Mouse (Mus musculus): Measurements from ENCODE around the gene Dpm2. TPM values are rescaled to one million over a fixed set of nuclear protein-coding genes. Genes with fewer than 3 reads are reported as not detected.
A peak's percentile ranks its signal among the peaks of the same experiment; 100 is the strongest.

The Dpm2 gene
- polyA plus RNA-seq, 1 experiment from 2014 or later: 150 TPM

DNA sequence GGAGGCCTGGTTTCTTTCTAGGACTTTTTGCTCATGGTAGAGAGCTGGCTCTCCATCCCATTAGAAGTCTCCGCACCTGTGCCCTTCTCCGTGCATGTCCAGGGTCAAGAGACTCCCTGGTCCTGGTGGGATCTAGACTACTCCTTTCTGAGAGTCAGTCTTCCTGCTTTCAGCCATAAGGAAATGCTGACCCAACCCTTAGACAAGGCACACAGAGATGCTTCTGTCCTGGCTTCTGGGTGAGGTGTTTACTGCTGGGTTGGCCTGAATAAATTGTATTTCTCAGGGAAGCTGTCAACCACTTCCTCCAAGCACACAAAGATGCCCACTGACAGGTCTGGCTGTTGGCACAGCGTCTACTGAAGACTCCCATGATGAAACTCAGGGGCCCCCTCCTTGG, 28.8 kb downstream of the Dpm2 start, which contains the start of gene St6galnac6:
St6galnac6 (plus strand) TSS at position 301 of the 400 bp plus-strand sequence.
- H3K27ac ChIP-seq (ENCODE audit: low read depth, low read length): no peak within 1 kb of the TSS
- H3K36me3 ChIP-seq (ENCODE audit: control insufficient read depth, insufficient read depth, low read length): peaks cover 5% of the 10 kb centered on the region; the same call in 1 of the 2 replicates
- no peak within 1 kb of the TSS for H3K4me2 ChIP-seq (ENCODE audit: low read length)
- H3K27me3 ChIP-seq (replicated peaks; ENCODE audit: control insufficient read depth, insufficient read depth, low read length): no peaks in the 10 kb centered on the region
- no peaks in the 10 kb centered on the region for H3K4me1 ChIP-seq (ENCODE audit: control insufficient read depth, insufficient read depth, low read depth, low read length)
- ATAC-seq: no peak
- no peaks in the 10 kb centered on the region for H3K9me3 ChIP-seq (ENCODE audit: control insufficient read depth, low read length)
- no peak within 1 kb of the TSS for H3K9ac ChIP-seq (ENCODE audit: low read depth, low read length)
- H3K4me3 ChIP-seq (ENCODE audit: low read length): no peak within 1 kb of the TSS
- WGBS: 94% methylated on average over 3 of the region's 3 CpGs

DNA sequence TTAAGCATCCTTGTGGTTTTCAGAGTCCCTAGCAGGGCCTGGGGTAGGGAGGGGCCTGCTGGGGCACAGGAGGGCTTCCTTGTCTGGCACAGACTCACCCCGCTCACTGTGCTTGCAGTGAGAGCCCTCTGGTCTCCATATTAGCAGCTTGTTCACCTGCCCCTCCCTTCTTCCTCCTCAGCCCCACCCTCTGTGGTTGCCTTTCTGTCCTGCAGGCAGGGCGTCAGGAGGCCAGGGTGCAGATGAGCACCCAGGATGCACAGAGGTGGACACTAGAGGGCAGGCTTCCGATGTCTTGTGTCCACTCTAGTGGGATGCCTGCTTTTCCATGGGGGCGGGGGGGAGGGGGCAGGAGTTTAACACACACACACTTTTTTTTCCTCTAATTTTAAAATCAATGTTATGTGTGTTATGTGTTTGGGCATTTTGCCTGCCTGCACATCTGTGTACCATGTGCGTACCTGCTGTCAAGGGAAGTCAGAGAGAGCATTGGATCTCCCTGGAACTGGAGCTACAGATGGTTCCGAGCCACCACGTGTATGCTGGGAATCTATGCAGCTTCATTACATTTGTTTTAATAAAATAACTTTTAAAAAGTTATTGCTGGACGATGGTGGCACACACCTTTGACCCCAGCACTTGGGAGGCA, 30.9 kb downstream of the Dpm2 start:
- 34% methylated on average over 8 of the region's 8 CpGs for WGBS
- ATAC-seq: peak; percentile 31; the same call in 1 of the 2 replicates
- no peak overlapping the region for H3K4me2 ChIP-seq (ENCODE audit: low read length)
- no peaks in the 10 kb centered on the region for H3K36me3 ChIP-seq (ENCODE audit: control insufficient read depth, insufficient read depth, low read length)
- H3K4me3 ChIP-seq (ENCODE audit: low read length): no peak overlapping the region
- no peak overlapping the region for H3K9ac ChIP-seq (ENCODE audit: low read depth, low read length)
- H3K9me3 ChIP-seq (ENCODE audit: control insufficient read depth, low read length): no peaks in the 10 kb centered on the region
- no peaks in the 10 kb centered on the region for H3K4me1 ChIP-seq (ENCODE audit: control insufficient read depth, insufficient read depth, low read depth, low read length)
- no peak overlapping the region for H3K27ac ChIP-seq (ENCODE audit: low read depth, low read length)
- no peaks in the 10 kb centered on the region for H3K27me3 ChIP-seq (replicated peaks; ENCODE audit: control insufficient read depth, insufficient read depth, low read length)

DNA sequence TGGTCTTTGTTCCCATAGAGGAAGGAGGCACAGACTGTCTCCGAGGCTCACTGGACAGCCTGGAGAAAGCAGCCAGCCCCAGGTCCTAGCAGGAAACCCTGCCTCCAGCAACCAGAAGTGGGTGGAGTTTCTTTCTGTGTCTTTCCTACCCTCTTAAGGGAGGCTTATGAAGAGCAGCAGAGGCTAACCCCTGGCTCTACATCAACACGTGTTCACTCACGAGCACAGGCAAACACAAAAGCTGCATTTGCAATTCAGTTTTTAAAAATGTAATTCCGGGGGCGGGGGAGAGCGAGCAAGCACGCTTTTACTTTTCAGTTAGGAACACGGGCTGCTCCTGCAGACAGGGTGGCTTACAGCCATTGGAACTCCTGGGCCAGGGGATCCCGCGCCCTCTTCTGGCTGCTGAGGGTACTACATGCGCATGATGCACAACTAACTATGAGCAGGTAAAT, 32.0 kb downstream of the Dpm2 start:
- Histone ChIP-seq H3K4me3 (ENCODE audit: low read length) (peak overlapping the region; percentile 27), H3K9me3 (ENCODE audit: control insufficient read depth, low read length) (no peaks in the 10 kb centered on the region), H3K36me3 (ENCODE audit: control insufficient read depth, insufficient read depth, low read length) (no peaks in the 10 kb centered on the region), H3K27ac (ENCODE audit: low read depth, low read length) (no peak overlapping the region), H3K4me1 (ENCODE audit: control insufficient read depth, insufficient read depth, low read depth, low read length) (peaks cover 4% of the 10 kb centered on the region; the same call in 1 of the 2 replicates), H3K27me3 (replicated peaks; ENCODE audit: control insufficient read depth, insufficient read depth, low read length) (no peaks in the 10 kb centered on the region), H3K4me2 (ENCODE audit: low read length) (peak overlapping the region; percentile 48), H3K9ac (ENCODE audit: low read depth, low read length) (0 out of 2 replicates have a peak overlapping the region, but pooled peaks have one; percentile 7)
- no peak for ATAC-seq
- WGBS: 1% methylated on average over 11 of the region's 11 CpGs

DNA sequence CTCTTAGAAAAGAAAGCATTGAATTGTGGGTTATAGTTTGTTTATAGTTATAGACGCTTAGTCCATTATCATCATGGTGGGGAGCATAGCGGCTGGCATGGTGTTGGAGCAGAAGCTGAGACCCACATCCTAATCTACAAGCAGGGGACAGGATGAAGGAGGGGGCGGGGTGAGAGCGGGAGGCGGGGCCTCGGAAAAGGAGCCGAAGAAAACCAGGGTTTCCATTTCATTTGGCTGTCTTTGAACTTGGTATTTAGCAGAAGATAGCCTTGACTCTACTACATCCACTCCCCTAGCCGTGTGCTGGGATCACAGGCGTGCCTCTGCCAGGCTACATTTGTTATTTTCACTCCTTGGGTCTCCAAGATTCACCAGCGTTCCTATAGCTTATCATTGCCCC, 34.0 kb downstream of the Dpm2 start:
- Histone ChIP-seq H3K9me3 (ENCODE audit: control insufficient read depth, low read length) (no peaks in the 10 kb centered on the region), H3K4me1 (ENCODE audit: control insufficient read depth, insufficient read depth, low read depth, low read length) (peaks cover 16% of the 10 kb centered on the region)
- 51% methylated on average over 10 of the region's 10 CpGs for WGBS

DNA sequence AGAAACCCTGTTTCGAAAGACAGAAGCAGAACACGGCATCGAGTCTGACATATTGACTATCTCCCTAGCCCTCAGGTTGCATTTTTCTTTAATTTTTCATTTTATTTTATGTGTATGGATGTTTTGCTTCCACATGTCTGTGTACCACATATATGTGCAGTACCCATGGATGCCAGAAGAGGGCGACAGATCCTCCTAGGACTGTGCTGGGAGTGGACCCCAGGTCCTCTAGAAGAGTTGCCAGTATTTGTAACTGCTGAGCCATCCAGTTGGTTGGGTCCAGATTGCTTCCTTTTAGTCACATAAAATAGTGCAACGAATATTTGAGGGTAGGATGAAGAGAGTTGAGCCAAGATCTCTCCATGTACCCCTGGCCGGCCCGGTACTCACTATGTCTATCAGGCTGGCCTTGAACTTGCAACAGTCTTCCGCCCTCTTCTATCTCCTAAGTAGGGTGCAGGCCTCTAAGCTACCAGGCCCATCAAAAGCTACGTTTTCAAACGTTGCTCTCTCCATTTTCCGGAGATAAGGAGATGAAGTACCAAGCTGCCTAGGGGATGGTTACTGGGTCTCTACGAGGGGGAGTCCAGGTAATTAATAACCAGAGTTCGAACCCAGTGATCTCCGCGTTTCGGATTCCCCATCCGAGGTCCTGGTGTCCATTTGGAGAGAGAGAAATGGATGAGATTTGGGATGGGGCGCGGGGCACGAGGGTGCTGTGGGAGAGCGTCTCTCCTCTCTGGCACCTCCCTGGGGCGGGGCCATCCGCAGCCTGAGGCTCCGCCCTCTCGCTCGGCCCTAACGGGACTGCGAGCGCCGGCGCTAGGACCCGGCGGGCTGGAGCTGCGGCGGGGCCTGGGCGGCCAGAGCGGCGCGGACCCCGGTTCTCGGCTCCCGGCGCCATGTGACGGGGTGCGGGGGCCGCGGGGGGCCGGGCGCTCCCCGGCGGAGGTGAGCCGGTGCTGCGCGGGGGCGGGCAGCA, 35.8 kb downstream of the Dpm2 start:
- peak overlapping the region; percentile 88 for H3K9ac ChIP-seq (ENCODE audit: low read depth, low read length)
- 19% methylated on average over 29 of the region's 55 CpGs for WGBS
- H3K36me3 ChIP-seq (ENCODE audit: control insufficient read depth, insufficient read depth, low read length): no peaks in the 10 kb centered on the region
- peak; percentile 86 for ATAC-seq
- peaks cover 16% of the 10 kb centered on the region for H3K4me1 ChIP-seq (ENCODE audit: control insufficient read depth, insufficient read depth, low read depth, low read length)
- H3K4me2 ChIP-seq (ENCODE audit: low read length): peak overlapping the region; percentile 86
- H3K27ac ChIP-seq (ENCODE audit: low read depth, low read length): peak overlapping the region; percentile 51
- no peaks in the 10 kb centered on the region for H3K27me3 ChIP-seq (replicated peaks; ENCODE audit: control insufficient read depth, insufficient read depth, low read length)
- H3K4me3 ChIP-seq (ENCODE audit: low read length): peak overlapping the region; percentile 84
- no peaks in the 10 kb centered on the region for H3K9me3 ChIP-seq (ENCODE audit: control insufficient read depth, low read length)

More for the DNA sequence above, 34.0 kb downstream of the Dpm2 start:
- H3K9ac ChIP-seq (ENCODE audit: low read depth, low read length): no peak overlapping the region
- no peak overlapping the region for H3K4me3 ChIP-seq (ENCODE audit: low read length)
- H3K27ac ChIP-seq (ENCODE audit: low read depth, low read length): no peak overlapping the region
- ATAC-seq: no peak
- no peak overlapping the region for H3K4me2 ChIP-seq (ENCODE audit: low read length)
- H3K36me3 ChIP-seq (ENCODE audit: control insufficient read depth, insufficient read depth, low read length): no peaks in the 10 kb centered on the region
- no peaks in the 10 kb centered on the region for H3K27me3 ChIP-seq (replicated peaks; ENCODE audit: control insufficient read depth, insufficient read depth, low read length)

DNA sequence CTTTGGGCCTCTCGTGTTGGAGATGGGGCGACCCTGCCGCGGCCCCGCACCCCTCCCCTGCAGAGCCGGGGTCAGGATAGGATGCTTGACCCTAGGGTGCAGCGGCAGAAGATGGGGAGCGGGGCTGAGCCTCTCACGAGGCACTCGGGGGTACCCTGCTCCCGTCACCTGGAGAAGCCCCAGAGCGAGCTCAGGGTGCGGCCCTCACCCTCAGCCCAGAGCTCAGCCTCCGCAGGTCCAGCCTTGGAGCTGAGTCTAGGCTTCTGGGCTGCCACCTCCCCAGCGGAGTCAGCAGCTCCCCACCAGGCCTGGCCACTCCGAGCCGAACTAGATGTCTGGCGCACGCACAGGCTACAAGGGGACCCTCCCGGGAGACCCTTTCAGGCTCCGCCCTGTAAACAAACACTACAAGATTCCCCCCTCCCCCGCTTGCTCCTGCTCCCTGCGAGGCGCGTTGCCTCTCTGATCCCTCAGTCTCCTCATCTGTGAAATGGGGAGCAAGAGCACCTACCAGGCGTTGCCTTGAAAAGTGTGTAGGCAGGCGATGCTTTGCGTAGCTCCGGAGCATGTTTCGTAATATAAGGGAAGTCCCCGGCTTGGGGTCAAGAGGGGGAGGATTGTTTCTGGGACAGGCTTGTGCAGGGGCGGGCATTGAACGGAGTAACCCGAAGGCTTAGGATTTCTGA, 36.7 kb downstream of the Dpm2 start:
- WGBS: 7% methylated on average over 34 of the region's 34 CpGs
- Histone ChIP-seq H3K9ac (ENCODE audit: low read depth, low read length) (peak overlapping the region; percentile 88), H3K27me3 (replicated peaks; ENCODE audit: control insufficient read depth, insufficient read depth, low read length) (no peaks in the 10 kb centered on the region), H3K4me1 (ENCODE audit: control insufficient read depth, insufficient read depth, low read depth, low read length) (peaks cover 16% of the 10 kb centered on the region), H3K36me3 (ENCODE audit: control insufficient read depth, insufficient read depth, low read length) (peaks cover 2% of the 10 kb centered on the region; the same call in 1 of the 2 replicates), H3K9me3 (ENCODE audit: control insufficient read depth, low read length) (no peaks in the 10 kb centered on the region), H3K27ac (ENCODE audit: low read depth, low read length) (peak overlapping the region; percentile 51), H3K4me2 (ENCODE audit: low read length) (peak overlapping the region; percentile 86), H3K4me3 (ENCODE audit: low read length) (peak overlapping the region; percentile 84)
- peak; percentile 63 for ATAC-seq

DNA sequence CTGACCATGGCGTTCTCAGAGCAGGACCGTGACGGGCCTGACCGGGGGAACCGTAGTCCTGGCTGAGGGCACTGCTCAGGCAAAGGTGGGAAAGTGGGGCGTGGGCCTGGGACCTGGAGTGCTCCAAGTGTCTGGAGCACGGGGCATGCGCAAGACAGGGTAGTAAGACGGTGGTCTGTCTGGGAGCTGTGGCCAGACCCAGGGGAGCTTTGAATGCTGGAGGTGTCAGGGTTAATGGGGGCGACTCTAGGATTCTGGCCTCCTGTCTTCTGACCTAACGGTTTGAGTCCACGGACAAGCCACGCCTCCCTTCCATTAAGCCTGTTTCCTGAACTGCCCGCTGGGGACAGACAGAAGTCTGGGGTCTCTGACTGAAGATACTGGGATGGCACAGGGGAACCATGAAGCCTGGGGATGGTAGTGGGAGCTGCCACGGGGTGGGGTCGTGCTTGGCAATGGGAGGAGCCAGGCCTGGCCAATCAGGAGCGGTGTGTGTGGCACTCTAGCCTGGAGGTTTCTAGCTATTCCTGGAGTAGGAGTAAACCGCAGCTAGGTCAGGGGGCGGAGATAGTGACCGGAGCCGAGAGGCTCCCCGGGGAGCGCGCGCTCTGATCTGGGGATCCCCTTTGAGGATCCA, 37.6 kb downstream of the Dpm2 start:
- H3K4me1 ChIP-seq (ENCODE audit: control insufficient read depth, insufficient read depth, low read depth, low read length): peaks cover 16% of the 10 kb centered on the region
- peak overlapping the region; percentile 86 for H3K4me2 ChIP-seq (ENCODE audit: low read length)
- no peaks in the 10 kb centered on the region for H3K9me3 ChIP-seq (ENCODE audit: control insufficient read depth, low read length)
- H3K27me3 ChIP-seq (replicated peaks; ENCODE audit: control insufficient read depth, insufficient read depth, low read length): no peaks in the 10 kb centered on the region
- H3K4me3 ChIP-seq (ENCODE audit: low read length): peak overlapping the region; percentile 84
- peaks cover 2% of the 10 kb centered on the region; the same call in 1 of the 2 replicates for H3K36me3 ChIP-seq (ENCODE audit: control insufficient read depth, insufficient read depth, low read length)
- peak; percentile 40; the same call in 1 of the 2 replicates for ATAC-seq
- H3K9ac ChIP-seq (ENCODE audit: low read depth, low read length): no peak overlapping the region
- H3K27ac ChIP-seq (ENCODE audit: low read depth, low read length): no peak overlapping the region; the same call in 1 of the 2 replicates
- 9% methylated on average over 25 of the region's 25 CpGs for WGBS

DNA sequence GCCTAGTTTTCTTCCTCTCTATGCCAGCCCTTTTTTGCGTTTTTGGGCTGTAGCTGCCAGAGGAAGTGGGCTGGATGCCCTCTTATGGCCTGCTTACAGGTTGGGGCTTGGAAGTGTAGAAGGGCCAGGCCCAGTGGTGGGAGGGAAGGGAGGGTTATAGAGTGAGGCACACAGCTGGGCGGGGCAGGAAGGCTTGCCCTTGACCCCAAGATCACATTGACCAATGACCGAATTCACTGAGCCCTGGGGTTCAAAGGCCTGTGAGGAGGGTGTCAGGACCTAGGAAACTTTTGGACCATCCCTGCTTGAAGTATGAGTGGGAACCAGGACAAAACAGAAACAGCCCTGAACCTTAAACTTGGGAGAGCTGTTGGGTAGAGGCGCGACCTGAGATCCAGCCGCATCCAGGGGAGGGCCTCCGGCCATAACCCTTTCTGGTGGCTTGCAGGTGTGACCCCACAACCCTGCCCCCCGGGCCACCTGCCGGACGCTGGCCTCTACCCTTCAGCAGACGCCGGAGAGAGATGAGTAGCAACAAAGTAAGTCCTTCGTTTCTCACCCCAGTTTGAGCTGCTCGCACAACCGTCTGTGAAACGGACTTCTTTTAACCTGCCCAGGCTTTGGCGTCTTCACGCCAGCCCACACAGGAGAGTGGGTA, 38.2 kb downstream of the Dpm2 start:
- H3K27ac ChIP-seq (ENCODE audit: low read depth, low read length): no peak overlapping the region
- 38% methylated on average over 18 of the region's 18 CpGs for WGBS
- peaks cover 2% of the 10 kb centered on the region; the same call in 1 of the 2 replicates for H3K36me3 ChIP-seq (ENCODE audit: control insufficient read depth, insufficient read depth, low read length)
- H3K4me1 ChIP-seq (ENCODE audit: control insufficient read depth, insufficient read depth, low read depth, low read length): peaks cover 16% of the 10 kb centered on the region
- H3K9ac ChIP-seq (ENCODE audit: low read depth, low read length): no peak overlapping the region
- H3K27me3 ChIP-seq (replicated peaks; ENCODE audit: control insufficient read depth, insufficient read depth, low read length): no peaks in the 10 kb centered on the region
- H3K4me2 ChIP-seq (ENCODE audit: low read length): peak overlapping the region; percentile 86
- H3K4me3 ChIP-seq (ENCODE audit: low read length): peak overlapping the region; percentile 84
- H3K9me3 ChIP-seq (ENCODE audit: control insufficient read depth, low read length): no peaks in the 10 kb centered on the region
- ATAC-seq: no peak
